Comparison of ENCODE assay signal across 22 mouse cellular contexts in genomic region chr1:38058417-38058816, GRCm38 (mm10).
"Had no signal": no experiment of that assay in that cellular context is flagged by ENCODE, and none has a peak within 500 bp of the region (broad histone marks: within the 10 kb centered on the region; RNA-seq: fewer than 3 reads in every experiment).

No protein-coding gene starts in this region.

- H3K9me3 ChIP-seq: heart, embryonic 10.5 days; heart, embryonic 12.5 days; hindbrain, embryonic 10.5 days; hindbrain, embryonic 12.5 days; intestine, embryonic 15.5 days; limb, embryonic 10.5 days; limb, embryonic 12.5 days; liver, embryonic 12.5 days had no signal

- H3K4me3 ChIP-seq: heart, embryonic 10.5 days; heart, embryonic 12.5 days; hindbrain, embryonic 10.5 days; hindbrain, embryonic 12.5 days; intestine, embryonic 15.5 days; layer of hippocampus, adult 2 months; left cerebral cortex, adult 2 months; limb, embryonic 10.5 days; limb, embryonic 12.5 days; liver, embryonic 12.5 days had no signal

- H3K9ac ChIP-seq: heart, embryonic 12.5 days; hindbrain, embryonic 12.5 days; hindbrain, embryonic 14.5 days; intestine, embryonic 15.5 days; limb, embryonic 12.5 days; liver, embryonic 12.5 days; liver, embryonic 14.5 days had no signal

- H3K4me1 ChIP-seq: heart, embryonic 10.5 days; heart, embryonic 12.5 days; hindbrain, embryonic 10.5 days; hindbrain, embryonic 12.5 days; intestine, embryonic 15.5 days; limb, embryonic 10.5 days; limb, embryonic 12.5 days; liver, embryonic 12.5 days had no signal

- H3K27me3 ChIP-seq: heart, embryonic 12.5 days; hindbrain, embryonic 12.5 days; intestine, embryonic 15.5 days; limb, embryonic 12.5 days; liver, embryonic 12.5 days had no signal

- H3K27ac ChIP-seq: heart, embryonic 10.5 days; hindbrain, embryonic 10.5 days; hindbrain, embryonic 12.5 days; hindbrain, embryonic 14.5 days; intestine, embryonic 15.5 days; layer of hippocampus, adult 2 months; left cerebral cortex, adult 2 months; limb, embryonic 10.5 days; limb, embryonic 12.5 days; liver, embryonic 12.5 days; liver, embryonic 14.5 days had no signal

- DNase-seq: gastrocnemius, postnatal 14 days; gastrocnemius, postnatal 36 days; heart, adult 18-20 months; heart, postnatal 10 days; heart, postnatal 4 days; kidney, adult 18-20 months; kidney, adult 8-10 months; kidney, postnatal 10 days; kidney, postnatal 4 days; liver had no signal
